Mouse (Mus musculus) liver, embryonic 12.5 days (tissue): Measurements from ENCODE around the gene Dusp1. TPM values are rescaled to one million over a fixed set of nuclear protein-coding genes. Genes with fewer than 3 reads are reported as not detected.

Source experiments
- ATAC-seq: fragments of 200-750 bp; cut with Nextera tagmentation; 2 replicates; pipeline ENCODE4 v1.8.0; 2017; ENCODE audit warnings: moderate number of reproducible peaks, mild to moderate bottlenecking, moderate library complexity
- H3K27ac ChIP-seq: fragments of 300-500 bp; sonication (generic); 2 replicates; pipeline ENCODE4 v1.5.1; 2016; ENCODE audit warnings: mild to moderate bottlenecking
- H3K27me3 ChIP-seq: fragments of 300-500 bp; sonication (generic); replicated peaks from 2 replicates; pipeline ENCODE4 v1.6.1; 2016; ENCODE audit warnings: mild to moderate bottlenecking, moderate library complexity
- H3K36me3 ChIP-seq: fragments of 300-500 bp; sonication (generic); 2 replicates; pipeline ENCODE4 v1.6.1; 2016; ENCODE audit warnings: mild to moderate bottlenecking, moderate library complexity
- H3K4me1 ChIP-seq: fragments of 300-500 bp; sonication (generic); 2 replicates; pipeline ENCODE4 v1.6.1; 2016
- H3K4me2 ChIP-seq: fragments of 300-500 bp; sonication (generic); 2 replicates; pipeline ENCODE4 v1.6.1; 2016; ENCODE audit warnings: mild to moderate bottlenecking, moderate library complexity
- H3K4me3 ChIP-seq: fragments of 300-500 bp; sonication (generic); 2 replicates; pipeline ENCODE4 v1.5.1; 2016; ENCODE audit warnings: mild to moderate bottlenecking, moderate library complexity
- H3K9ac ChIP-seq: fragments of 300-500 bp; sonication (generic); 2 replicates; pipeline ENCODE4 v1.6.1; 2016; ENCODE audit warnings: mild to moderate bottlenecking, moderate library complexity
- H3K9me3 ChIP-seq: fragments of 300-500 bp; sonication (generic); replicated peaks from 2 replicates; pipeline ENCODE4 v1.6.1; 2016; ENCODE audit warnings: mild to moderate bottlenecking, moderate library complexity
- WGBS: fragments of 180-500 bp; shearing (Covaris S2); methylation state at CpG from one replicate; pipeline ENCODE4 v1.1.7; 2016; ENCODE audit not compliant: insufficient replicate concordance; 5-methylcytosine and 5-hydroxymethylcytosine counted together
- polyA plus RNA-seq: library from polyadenylated mRNA; unstranded; fragments of >200 nt; fragmentation: Nextera tagmentation; extraction: Ambion mirVana; gene quantifications from 2 replicates; pipeline ENCODE4 v1.2.1, GENCODE M21; 2016

Gene Dusp1
- polyA plus RNA-seq, 1 experiment from 2014 or later, result 28.7 TPM

DNA sequence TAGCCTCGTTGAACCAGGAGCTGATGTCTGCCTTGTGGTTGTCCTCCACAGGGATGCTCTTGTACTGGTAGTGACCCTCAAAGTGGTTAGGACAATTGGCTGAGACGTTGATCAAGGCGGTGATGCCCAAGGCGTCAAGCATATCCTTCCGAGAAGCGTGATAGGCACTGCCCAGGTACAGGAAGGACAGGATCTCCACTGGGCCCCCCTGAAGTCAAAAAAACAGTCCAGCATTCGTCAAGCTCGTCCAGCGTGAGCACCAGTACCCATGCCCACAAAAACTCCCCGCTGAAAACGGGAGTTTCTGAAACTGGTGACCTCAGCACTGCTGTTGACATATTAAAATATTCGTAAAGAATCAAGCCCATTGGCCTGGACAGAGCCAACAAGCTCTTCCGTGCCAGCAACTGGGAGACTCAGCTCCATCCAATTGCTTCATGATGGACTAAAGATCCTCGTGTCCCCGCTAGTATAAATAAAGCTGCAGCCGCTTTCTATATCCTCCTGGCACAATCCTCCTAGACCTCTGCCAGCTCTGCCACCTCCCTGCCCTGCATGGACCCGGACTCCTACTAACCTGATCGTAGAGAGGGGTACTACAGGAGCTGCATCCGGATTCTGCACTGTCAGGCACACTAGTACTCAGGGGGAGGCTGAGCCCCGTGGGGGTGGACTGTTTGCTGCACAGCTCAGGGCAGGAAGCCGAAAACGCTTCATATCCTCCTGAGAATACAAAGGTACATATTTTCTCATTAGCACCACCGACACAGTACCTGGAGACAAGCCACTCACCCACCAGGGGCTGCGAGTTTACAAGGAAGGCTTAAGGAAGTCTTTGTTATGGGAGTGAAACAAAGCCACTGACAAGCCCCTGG lies 54.7 kb downstream of the Dusp1 start:
- Histone ChIP-seq H3K36me3 (peaks cover 33% of the 10 kb centered on the region), H3K9ac (peak overlapping the region; percentile 96), H3K27me3 (no peaks in the 10 kb centered on the region), H3K9me3 (no peaks in the 10 kb centered on the region), H3K4me2 (peak overlapping the region; percentile 90), H3K4me1 (peaks cover 82% of the 10 kb centered on the region), H3K27ac (peak overlapping the region; percentile 99), H3K4me3 (peak overlapping the region; percentile 84)
- 33% methylated on average over 24 of the region's 24 CpGs for WGBS
- ATAC-seq, result no peak

DNA sequence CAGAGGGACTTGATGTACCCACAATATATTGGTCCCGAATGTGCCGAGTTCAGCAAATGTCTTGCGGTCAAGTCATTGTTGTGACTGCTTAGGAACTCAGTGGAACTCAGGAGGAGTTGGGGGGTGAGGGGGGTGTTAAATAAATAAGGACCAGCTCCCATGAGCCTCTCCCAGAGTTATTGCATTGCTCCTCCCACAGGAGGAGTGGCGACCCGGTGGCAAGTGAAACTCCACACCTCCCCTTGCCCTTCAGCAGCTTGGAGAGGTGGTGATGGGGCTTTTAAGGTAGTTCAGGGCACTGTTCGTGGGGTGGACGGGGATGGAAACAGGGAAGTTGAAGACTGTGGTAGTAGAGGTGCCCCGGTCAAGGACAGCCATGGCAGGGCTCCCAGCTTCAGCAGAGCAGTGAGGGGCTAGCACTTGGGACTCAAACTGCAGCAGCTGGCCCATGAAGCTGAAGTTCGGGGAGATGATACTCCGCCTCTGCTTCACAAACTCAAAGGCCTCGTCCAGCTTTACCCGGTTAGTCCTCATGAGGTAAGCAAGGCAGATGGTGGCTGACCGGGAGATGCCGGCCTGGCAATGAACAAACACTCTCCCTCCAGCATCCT lies 55.8 kb downstream of the Dusp1 start:
- Histone ChIP-seq H3K4me3 (peak overlapping the region; percentile 84), H3K27ac (peak overlapping the region; percentile 34), H3K4me1 (peaks cover 77% of the 10 kb centered on the region), H3K9ac (peak overlapping the region; percentile 96), H3K4me2 (peak overlapping the region; percentile 90), H3K36me3 (peaks cover 33% of the 10 kb centered on the region), H3K9me3 (no peaks in the 10 kb centered on the region), H3K27me3 (no peaks in the 10 kb centered on the region)
- no peak for ATAC-seq
- WGBS, result 74% methylated on average over 14 of the region's 14 CpGs

DNA sequence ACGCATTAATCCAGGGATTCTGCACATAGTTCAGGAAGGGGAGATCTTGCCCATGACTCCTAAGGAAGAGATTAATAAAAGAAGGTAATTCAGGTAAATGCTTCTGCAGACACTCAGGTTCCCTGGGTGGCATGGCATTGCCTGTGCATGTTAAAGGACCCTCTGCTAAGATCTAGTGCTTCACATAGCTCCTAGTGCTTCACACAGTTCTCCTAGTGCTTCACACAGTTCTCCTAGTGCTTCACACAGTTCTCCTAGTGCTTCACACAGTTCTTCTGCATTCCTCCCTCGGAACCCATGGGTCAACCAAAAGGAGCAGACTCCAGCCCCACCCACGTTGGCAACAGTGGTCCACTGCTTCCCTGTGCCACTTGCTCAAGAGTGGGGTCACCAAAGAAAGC lies 56.7 kb downstream of the Dusp1 start:
- 71% methylated on average over 3 of the region's 3 CpGs for WGBS
- no peaks in the 10 kb centered on the region for H3K27me3 ChIP-seq
- ATAC-seq, result no peak
- peak overlapping the region; percentile 90 for H3K4me2 ChIP-seq
- H3K4me3 ChIP-seq, result 0 out of 2 replicates have a peak overlapping the region, but pooled peaks have one; percentile 84
- peaks cover 67% of the 10 kb centered on the region for H3K4me1 ChIP-seq
- peaks cover 33% of the 10 kb centered on the region for H3K36me3 ChIP-seq
- H3K9me3 ChIP-seq, result no peaks in the 10 kb centered on the region
- no peak overlapping the region for H3K27ac ChIP-seq
- no peak overlapping the region for H3K9ac ChIP-seq

DNA sequence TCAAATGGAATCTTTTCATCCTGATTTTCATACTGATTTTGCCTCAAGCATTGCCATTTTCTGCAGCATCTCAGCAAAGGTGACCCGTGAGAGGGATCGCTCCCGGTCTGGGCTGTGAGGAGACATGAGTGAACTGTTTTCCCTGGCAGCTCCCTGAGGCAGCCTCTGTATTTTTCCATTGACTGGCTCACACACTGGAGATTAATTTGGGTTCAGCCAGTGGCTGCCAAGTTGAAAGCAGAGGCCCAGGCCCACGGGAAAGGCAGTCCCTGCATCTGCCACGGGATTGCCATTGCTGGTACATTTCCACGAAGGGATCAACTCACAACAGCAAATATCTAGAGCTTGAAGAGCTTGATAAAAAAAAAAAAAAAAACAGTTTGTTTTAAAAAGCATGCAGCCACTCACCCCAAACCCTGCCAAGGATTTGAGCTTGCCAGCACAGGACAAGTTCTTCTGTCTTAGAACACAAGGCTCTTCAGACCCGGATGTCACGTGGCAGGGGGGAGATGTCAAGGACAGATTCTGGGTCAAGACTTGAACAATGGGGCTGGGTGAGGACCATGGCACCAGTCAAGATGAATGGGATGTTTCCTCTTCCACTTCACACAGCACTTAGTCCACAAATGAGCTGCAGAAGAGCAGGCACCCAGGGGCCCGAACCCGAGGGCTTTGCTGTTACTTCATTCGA lies 57.8 kb downstream of the Dusp1 start:
- Histone ChIP-seq H3K27ac (peak overlapping the region; percentile 74), H3K4me2 (0 out of 2 replicates have a peak overlapping the region, but pooled peaks have one; percentile 10), H3K9me3 (no peaks in the 10 kb centered on the region), H3K9ac (no peak overlapping the region), H3K4me3 (no peak overlapping the region), H3K36me3 (peaks cover 33% of the 10 kb centered on the region), H3K4me1 (peaks cover 56% of the 10 kb centered on the region), H3K27me3 (no peaks in the 10 kb centered on the region)
- no peak for ATAC-seq
- 42% methylated on average over 11 of the region's 11 CpGs for WGBS

DNA sequence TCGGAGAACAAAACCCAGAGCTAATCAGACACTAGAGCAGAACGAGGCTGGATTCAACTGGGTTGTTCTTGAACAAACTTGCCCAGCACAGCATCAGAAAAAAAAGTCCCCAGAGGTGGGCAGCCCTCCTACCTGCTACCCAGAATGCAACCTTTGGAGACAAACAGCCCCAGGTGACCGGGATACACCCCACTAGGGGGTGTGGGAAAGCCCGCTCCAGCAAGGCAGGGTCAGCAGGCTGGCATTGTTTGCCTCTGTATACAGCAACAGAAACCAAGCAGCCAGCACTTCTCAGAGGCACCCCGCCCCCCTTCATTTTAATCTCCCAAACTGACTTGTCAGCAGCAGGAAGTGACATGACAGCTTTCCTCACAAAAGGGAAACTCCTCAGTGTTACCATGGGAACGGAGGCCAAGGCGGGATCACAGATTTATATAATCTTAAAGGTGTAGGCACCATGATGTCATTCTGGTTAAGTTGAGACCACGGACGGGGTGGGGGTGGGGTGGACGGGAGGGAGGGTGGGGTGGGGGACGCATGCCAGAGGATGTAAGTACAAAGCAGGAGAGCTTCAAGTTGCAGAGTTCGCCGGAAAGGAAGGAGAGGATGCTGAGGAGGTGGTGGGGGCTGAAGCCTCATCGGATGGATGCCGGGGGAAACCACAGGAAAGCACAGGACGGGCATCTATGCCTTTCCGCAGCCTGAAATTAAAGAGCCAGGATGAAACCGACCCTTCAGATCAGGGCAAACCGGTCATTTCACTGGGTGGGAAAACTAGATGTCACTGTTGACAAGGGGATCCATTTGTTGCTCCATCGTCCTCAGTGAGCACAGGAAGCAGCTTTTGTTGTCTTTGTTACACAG lies 58.9 kb downstream of the Dusp1 start:
- no peak overlapping the region for H3K9ac ChIP-seq
- H3K4me3 ChIP-seq, result peak overlapping the region; percentile 14; the same call in 1 of the 2 replicates
- WGBS, result 9% methylated on average over 20 of the region's 20 CpGs
- peaks cover 33% of the 10 kb centered on the region for H3K36me3 ChIP-seq
- H3K27ac ChIP-seq, result peak overlapping the region; percentile 74
- no peaks in the 10 kb centered on the region for H3K9me3 ChIP-seq
- peaks cover 56% of the 10 kb centered on the region for H3K4me1 ChIP-seq
- no peaks in the 10 kb centered on the region for H3K27me3 ChIP-seq
- no peak for ATAC-seq
- H3K4me2 ChIP-seq, result peak overlapping the region; percentile 53

DNA sequence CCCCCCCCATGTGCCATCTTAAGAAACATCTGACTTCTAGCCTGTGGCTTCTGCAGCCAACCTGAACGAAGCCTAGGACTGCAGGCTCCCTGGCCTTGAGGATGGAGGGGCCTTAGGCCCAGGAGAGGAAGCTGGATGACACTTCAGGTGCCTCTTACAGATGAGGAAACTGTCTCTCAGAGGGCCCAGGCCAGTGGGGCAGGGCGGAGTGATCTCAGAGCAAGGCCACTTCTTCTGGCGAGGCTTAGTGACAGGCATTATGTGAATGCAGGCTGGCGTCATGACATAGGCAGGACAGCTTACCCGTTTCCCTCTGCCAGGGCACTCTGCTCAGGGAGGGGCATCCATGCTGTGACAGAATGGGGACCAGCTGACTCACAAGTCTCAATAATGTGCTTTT lies 60.1 kb downstream of the Dusp1 start:
- Histone ChIP-seq H3K27ac (no peak overlapping the region), H3K9ac (no peak overlapping the region)
- WGBS, result 79% methylated on average over 5 of the region's 5 CpGs

DNA sequence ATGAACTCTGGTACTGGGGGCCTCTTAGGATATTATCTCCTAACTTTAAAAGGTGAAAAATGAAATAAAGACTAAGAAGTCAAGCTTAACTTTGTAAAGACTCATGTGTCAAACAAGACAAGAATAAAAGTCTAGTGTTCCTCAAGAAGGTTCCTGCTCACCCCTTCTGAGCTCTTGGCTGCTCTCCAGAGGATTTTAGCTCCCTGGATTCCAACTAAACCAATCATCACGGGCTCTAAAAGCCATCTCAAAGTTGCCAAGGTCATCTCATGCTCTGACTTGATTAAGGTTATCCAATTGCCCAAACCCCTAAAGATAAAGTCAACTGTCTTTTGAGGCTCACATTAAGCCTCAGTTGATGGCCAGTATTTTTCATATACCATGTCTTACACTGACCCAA lies 63.3 kb downstream of the Dusp1 start:
- Histone ChIP-seq H3K4me3 (no peak overlapping the region), H3K9me3 (peaks cover under 1% of the 10 kb centered on the region), H3K4me2 (no peak overlapping the region), H3K4me1 (peaks cover 18% of the 10 kb centered on the region), H3K27me3 (no peaks in the 10 kb centered on the region), H3K27ac (no peak overlapping the region), H3K36me3 (no peaks in the 10 kb centered on the region), H3K9ac (no peak overlapping the region)
- WGBS, result 39% methylated on average over 1 of the region's 1 CpGs
- ATAC-seq, result no peak

More for the DNA sequence above, 60.1 kb downstream of the Dusp1 start:
- Histone ChIP-seq H3K4me3 (no peak overlapping the region), H3K4me2 (no peak overlapping the region), H3K9me3 (no peaks in the 10 kb centered on the region), H3K36me3 (peaks cover 26% of the 10 kb centered on the region), H3K27me3 (no peaks in the 10 kb centered on the region), H3K4me1 (peaks cover 48% of the 10 kb centered on the region)
- no peak for ATAC-seq

DNA sequence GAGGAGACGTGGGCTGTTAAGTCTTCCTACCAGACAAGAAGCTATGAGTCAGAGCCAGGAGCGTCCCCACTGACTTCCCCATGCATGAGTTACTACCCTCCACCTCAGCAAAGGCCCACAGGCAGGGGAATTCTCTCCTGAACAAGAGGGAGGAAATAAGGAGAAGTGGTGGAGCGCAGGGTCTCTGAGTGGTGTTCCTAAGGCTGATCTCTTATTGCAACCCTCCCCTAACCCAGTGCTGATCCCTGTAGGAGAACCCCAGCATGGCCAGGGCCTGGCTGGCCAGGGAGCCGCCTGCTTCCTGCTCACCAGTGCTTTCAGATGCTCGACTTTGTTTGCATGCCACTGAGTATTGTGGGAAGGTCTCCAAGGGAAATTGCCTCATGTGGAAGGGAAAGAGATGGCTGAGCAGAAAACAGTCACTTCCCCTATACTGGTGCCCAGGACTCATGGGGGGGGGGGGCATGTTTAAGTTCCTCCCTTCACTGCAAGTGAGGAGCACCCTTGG lies 64.5 kb downstream of the Dusp1 start:
- Histone ChIP-seq H3K4me1 (0 out of 2 replicates have a peak, but pooled peaks cover 7% of the 10 kb centered on the region), H3K27ac (0 out of 2 replicates have a peak overlapping the region, but pooled peaks have one; percentile 30), H3K4me2 (no peak overlapping the region), H3K9me3 (peaks cover 12% of the 10 kb centered on the region), H3K4me3 (no peak overlapping the region), H3K27me3 (no peaks in the 10 kb centered on the region), H3K36me3 (no peaks in the 10 kb centered on the region), H3K9ac (no peak overlapping the region)
- 28% methylated on average over 5 of the region's 5 CpGs for WGBS
- no peak for ATAC-seq

DNA sequence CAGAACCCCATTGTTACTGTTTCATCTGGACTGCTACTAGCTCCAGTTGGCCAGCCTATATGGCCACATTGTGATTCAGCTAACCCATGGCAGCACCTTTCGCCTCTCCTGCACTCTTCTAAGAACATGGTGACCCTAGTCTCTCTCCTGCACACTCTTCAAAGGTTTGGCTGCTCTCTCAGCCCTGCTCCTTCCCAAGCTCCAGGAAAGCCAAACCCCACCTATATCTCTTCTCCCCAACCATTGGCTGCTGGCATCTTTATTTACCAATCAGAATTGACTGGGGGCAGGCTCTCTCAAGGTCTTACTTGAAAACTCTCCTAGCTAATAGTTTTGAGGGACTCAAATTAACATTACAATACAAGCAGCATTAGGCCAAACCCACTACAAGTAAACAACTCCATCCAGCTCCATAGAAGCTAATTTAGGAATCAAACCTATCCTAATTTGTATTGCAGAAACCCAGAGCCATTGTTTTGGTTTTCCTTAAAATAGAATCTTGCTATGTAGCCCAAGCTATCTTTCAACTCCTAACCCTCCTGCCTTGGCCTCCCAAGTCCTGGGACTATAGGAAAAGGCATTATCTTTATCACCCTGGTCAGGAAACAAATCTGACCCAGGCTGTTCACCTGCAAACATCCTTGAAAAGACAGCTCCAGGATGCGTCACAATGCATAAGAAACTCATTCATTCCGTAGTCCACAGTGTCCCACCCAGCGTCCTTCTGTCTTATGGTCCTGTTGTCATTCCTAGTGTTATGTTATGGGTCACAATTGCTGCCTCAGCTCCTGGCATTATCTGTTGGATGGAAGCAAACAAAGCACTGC lies 67.1 kb downstream of the Dusp1 start:
- ATAC-seq, result no peak
- H3K9me3 ChIP-seq, result peaks cover 13% of the 10 kb centered on the region
- no peaks in the 10 kb centered on the region for H3K4me1 ChIP-seq
- H3K9ac ChIP-seq, result no peak overlapping the region
- WGBS, result 67% methylated on average over 4 of the region's 4 CpGs
- no peaks in the 10 kb centered on the region for H3K36me3 ChIP-seq
- H3K27ac ChIP-seq, result no peak overlapping the region
- H3K4me3 ChIP-seq, result no peak overlapping the region
- no peaks in the 10 kb centered on the region for H3K27me3 ChIP-seq
- no peak overlapping the region for H3K4me2 ChIP-seq

DNA sequence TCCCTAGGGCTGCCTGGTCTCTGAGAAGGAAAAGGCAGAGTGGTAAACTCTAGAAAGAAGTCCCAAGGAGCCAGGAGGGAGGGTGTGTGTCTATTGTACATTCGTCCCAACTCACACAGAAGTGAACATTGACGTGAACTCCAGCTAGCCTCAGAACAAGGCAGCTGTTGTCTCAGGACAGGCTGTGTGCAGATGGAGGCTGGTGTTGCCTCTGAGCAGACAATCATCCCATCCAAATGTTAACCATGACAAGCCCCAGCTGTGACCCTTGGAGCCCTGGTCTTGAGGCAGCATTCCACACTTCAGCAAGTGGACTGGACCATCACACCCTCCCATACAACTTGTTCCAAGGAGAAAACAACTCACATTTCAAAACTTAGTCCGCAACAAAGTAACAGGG lies 69.7 kb downstream of the Dusp1 start:
- no peak overlapping the region for H3K4me2 ChIP-seq
- no peak for ATAC-seq
- 74% methylated on average over 3 of the region's 3 CpGs for WGBS
- peaks cover 13% of the 10 kb centered on the region for H3K9me3 ChIP-seq
- H3K27ac ChIP-seq, result no peak overlapping the region
- H3K4me3 ChIP-seq, result no peak overlapping the region
- no peak overlapping the region for H3K9ac ChIP-seq
- no peaks in the 10 kb centered on the region for H3K36me3 ChIP-seq
- peaks cover 11% of the 10 kb centered on the region; the same call in 1 of the 2 replicates for H3K27me3 ChIP-seq
- H3K4me1 ChIP-seq, result no peaks in the 10 kb centered on the region
